Mouse (Mus musculus) hindbrain, embryonic 11.5 days (tissue): Measurements from ENCODE around the gene Colgalt1. TPM values are rescaled to one million over a fixed set of nuclear protein-coding genes. Genes with fewer than 3 reads are reported as not detected.
A peak's percentile ranks its signal among the peaks of the same experiment; 100 is the strongest.

Experiments
- ATAC-seq: fragments of 200-750 bp; cut with Nextera tagmentation; 2 replicates; pipeline ENCODE4 v1.8.0; 2017; ENCODE audit warnings: mild to moderate bottlenecking, moderate TSS enrichment, moderate library complexity; ENCODE audit not compliant: low FRiP score
- DNase-seq: peaks from one replicate; pipeline ENCODE4 v3.0.0-alpha.2; 2015; ENCODE audit warnings: low spot score
- H3K27ac ChIP-seq: fragments of 300-500 bp; sonication (generic); 2 replicates; pipeline ENCODE4 v1.5.1; 2014; ENCODE audit warnings: mild to moderate bottlenecking, low read depth, low read length
- H3K27me3 ChIP-seq: fragments of 300-500 bp; sonication (generic); 2 replicates; pipeline ENCODE4 v1.6.1; 2014; ENCODE audit warnings: mild to moderate bottlenecking, low read length, moderate library complexity, mixed read lengths; ENCODE audit not compliant: control insufficient read depth, insufficient read depth
- H3K36me3 ChIP-seq: fragments of 300-500 bp; sonication (generic); 2 replicates; pipeline ENCODE4 v1.6.1; 2014; ENCODE audit warnings: mild to moderate bottlenecking, low read length, moderate library complexity, mixed read lengths; ENCODE audit not compliant: control insufficient read depth, insufficient read depth
- H3K4me1 ChIP-seq: fragments of 300-500 bp; sonication (generic); replicated peaks from 2 replicates; pipeline ENCODE4 v1.6.1; 2014; ENCODE audit warnings: low read length, mixed read lengths; ENCODE audit not compliant: control insufficient read depth, insufficient read depth
- H3K4me2 ChIP-seq: fragments of 300-500 bp; sonication (generic); replicated peaks from 2 replicates; pipeline ENCODE4 v1.6.1; 2014; ENCODE audit warnings: mild to moderate bottlenecking, low read depth, low read length
- H3K4me3 ChIP-seq: fragments of 300-500 bp; sonication (generic); 2 replicates; pipeline ENCODE4 v1.5.1; 2014; ENCODE audit warnings: low read depth, low read length
- H3K9ac ChIP-seq: fragments of 300-500 bp; sonication (generic); 2 replicates; pipeline ENCODE4 v1.6.1; 2014; ENCODE audit warnings: low read depth, low read length
- H3K9me3 ChIP-seq: fragments of 300-500 bp; sonication (generic); 2 replicates; pipeline ENCODE4 v1.6.1; 2016; ENCODE audit warnings: low read length; ENCODE audit not compliant: control insufficient read depth
- WGBS: fragments of 180-500 bp; shearing (Covaris S2); extraction: QIAGEN DNeasy Blood & Tissue Kit; methylation state at CpG from one replicate; pipeline ENCODE4 v1.1.7; 2014; 5-methylcytosine and 5-hydroxymethylcytosine counted together
- polyA plus RNA-seq: library from polyadenylated mRNA; unstranded; fragments of >200 nt; fragmentation: Nextera tagmentation; extraction: Ambion mirVana; gene quantifications from 2 replicates; pipeline ENCODE4 v1.2.1, GENCODE M21; 2014

Gene Colgalt1
- polyA plus RNA-seq, 1 experiment from 2014 or later = 41.3 TPM

DNA sequence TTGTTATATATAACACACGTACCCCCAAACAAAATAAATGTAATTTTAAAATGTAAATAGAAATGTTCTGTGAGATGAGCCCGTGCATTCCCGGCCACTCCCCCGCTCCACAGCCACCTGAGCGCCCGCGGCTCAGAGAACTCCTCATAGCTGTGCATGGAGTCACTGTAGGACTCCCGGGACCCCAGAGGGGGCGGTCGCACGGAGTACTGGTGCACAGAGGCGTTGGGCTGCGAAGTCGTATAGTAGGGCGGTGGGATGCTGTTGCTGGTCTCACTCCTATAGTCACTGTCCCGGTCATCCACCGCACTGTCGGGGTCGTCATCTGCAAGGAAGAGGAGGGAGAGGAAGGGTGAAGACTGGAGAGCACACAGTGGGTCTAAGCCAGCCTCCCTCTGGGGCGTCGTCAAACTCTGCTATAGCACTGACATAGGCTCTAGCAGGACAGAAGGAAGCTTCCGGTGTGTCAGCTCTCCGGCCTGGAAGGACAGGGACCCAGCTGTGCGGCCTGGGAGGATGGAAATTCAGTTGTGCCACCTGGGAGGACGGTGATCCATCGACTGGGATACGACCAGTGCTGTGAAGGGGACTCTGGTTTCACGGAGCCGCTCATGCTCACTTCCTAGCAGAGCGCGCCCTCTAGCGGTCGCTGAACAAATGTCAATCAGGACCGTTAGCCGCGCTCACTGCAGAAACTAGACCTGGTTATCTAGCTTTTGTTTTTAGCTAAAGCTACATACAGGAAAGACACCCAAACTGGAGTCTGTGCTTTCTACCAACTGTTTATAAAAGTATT, 49.7 kb downstream of the Colgalt1 start:
- Histone ChIP-seq H3K27ac (no peak overlapping the region), H3K36me3 (no peaks in the 10 kb centered on the region), H3K9me3 (no peaks in the 10 kb centered on the region), H3K4me2 (no peak overlapping the region), H3K27me3 (peaks cover 48% of the 10 kb centered on the region), H3K4me1 (no peaks in the 10 kb centered on the region; the same call in 1 of the 2 replicates), H3K9ac (no peak overlapping the region), H3K4me3 (no peak overlapping the region)
- 8% methylated on average over 36 of the region's 36 CpGs for WGBS
- DNase-seq (peak; percentile 94), ATAC-seq (peak; percentile 47)

DNA sequence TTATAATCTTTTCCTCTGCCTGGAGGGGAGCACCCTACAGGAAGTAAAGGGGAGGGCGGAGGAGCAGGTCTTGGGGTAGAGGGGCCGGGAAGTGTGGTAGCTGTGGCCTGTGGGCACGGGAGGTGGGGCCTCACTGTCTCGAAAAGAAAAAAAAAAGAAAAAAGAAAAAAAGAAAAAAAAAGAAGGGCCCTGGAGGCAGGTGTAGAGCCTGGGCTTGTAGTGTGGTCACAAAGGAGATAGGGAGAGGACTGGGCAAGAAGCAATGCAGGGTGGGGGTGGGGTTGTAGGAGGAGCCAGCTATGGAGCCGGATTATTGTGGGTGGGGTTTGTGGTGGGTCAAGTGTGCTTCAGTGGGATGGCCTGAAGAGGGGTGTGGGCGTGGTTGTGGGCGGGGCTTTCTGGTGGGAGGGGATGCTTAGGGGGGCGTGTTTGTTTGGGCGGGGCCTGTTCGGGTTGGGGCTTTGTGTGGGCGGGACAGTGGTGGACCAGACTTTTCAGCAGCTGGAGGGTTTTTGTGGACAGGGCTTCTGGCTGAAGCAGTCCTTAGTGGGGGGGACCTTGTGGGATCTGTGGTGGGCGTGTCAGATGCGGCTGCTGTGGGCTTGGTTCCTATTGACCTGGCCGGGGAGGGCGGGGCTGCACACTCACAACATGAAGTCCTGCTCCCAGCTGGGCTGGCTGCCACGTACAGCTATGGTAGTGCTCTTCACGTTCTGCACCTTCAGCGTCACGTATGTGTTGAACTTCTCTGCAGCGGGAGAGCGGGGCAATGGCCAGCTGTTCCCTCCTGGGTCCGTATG, 54.7 kb downstream of the Colgalt1 start:
- WGBS = 4% methylated on average over 21 of the region's 22 CpGs
- peak overlapping the region; percentile 7; the same call in 1 of the 2 replicates for H3K9ac ChIP-seq
- H3K27me3 ChIP-seq = peaks cover 19% of the 10 kb centered on the region
- no peaks in the 10 kb centered on the region for H3K36me3 ChIP-seq
- no peaks in the 10 kb centered on the region for H3K9me3 ChIP-seq
- peak overlapping the region; percentile 28 for H3K4me2 ChIP-seq
- ATAC-seq (peak; percentile 78), DNase-seq (peak; percentile 86)
- peaks cover 11% of the 10 kb centered on the region for H3K4me1 ChIP-seq
- H3K27ac ChIP-seq = no peak overlapping the region
- H3K4me3 ChIP-seq = no peak overlapping the region; the same call in 1 of the 2 replicates

DNA sequence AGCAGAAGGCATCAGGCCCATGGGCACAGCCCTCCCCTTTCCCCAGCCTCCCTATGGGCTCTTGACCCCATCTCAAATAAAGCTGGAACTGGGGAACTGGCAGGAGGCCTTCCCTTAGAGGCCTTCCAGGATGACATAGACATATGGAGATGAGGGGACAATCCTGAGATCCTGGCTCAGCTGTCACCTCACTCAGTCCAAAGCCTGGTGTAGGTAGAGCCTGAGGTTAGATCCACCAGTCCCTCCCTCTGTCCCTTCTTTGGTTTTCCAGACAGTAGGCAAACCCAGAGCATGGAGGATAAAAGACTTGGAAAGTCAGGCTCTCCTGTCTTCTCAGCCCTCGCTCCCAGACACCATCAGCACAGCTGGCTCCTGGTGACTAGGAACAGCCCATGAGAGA, 56.1 kb downstream of the Colgalt1 start:
- H3K9ac ChIP-seq = no peak overlapping the region

DNA sequence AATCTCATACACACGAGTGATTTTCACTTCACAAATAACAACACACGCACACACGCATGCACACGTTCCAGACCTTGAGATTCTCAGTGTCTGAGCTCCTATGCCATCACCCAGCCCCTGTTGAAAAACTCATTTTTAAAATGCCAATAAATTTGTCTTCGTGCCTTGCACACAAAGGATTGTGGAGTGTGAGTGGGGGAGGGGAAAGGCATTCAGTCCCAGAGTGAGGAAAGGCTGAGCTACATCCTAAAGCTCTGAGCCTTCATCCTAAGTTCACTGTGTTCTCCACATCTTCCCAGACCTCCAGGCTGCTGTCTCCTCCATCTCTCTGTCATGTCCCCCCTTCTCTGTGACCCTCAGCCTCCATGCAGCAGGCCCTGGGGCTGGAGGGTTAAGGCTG, 56.5 kb downstream of the Colgalt1 start:
- Histone ChIP-seq H3K4me2 (no peak overlapping the region), H3K27me3 (peaks cover 15% of the 10 kb centered on the region), H3K9me3 (no peaks in the 10 kb centered on the region), H3K27ac (peak overlapping the region; percentile 69), H3K4me3 (no peak overlapping the region), H3K36me3 (no peaks in the 10 kb centered on the region), H3K9ac (no peak overlapping the region), H3K4me1 (peaks cover 11% of the 10 kb centered on the region)
- ATAC-seq = no peak
- WGBS = 48% methylated on average over 5 of the region's 5 CpGs
- DNase-seq = peak; percentile 47

More for the DNA sequence above, 56.1 kb downstream of the Colgalt1 start:
- Histone ChIP-seq H3K4me1 (peaks cover 11% of the 10 kb centered on the region), H3K4me2 (no peak overlapping the region), H3K27ac (peak overlapping the region; percentile 69; the same call in 1 of the 2 replicates), H3K36me3 (no peaks in the 10 kb centered on the region), H3K27me3 (peaks cover 16% of the 10 kb centered on the region), H3K9me3 (no peaks in the 10 kb centered on the region), H3K4me3 (no peak overlapping the region)
- 38% methylated on average over 1 of the region's 1 CpGs for WGBS
- DNase-seq = no peak
- ATAC-seq = no peak

DNA sequence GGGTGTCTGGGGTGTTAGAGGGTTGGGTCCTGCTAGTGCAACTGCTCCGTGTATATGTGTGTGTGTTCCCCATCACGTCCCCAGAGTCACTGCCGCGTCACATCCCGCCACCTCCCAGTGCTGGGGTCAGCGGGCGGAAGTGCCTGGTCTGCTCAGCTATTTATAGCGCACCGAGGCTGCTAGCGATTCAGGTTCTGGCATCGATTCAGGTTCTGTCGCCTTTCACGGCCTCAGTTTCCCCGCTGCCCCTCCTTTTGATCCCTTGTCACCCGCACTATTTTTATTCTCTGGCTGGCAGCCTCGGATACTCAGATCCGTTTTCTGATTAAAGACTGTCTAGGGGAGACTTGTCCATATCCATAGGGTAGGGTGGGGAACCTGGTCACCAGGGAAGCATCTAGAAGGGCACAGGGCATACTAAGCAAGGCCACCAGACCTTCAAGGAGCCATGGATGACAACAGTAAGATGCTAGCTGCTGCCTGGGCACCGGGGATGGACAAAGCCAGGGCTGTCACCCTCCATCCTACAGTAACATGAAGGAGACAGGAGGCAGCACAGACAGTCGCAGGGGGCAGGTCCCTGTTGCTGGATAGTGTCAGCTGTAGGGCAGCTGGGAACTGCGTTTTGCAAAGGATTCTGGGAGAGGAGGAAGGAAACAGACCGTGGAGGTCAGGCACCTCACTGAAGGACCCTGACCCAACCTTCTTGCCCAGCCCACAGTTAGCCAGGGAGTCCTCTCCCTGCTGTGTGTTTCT, 57.6 kb downstream of the Colgalt1 start:
- Histone ChIP-seq H3K36me3 (no peaks in the 10 kb centered on the region), H3K27ac (peak overlapping the region; percentile 69; the same call in 1 of the 2 replicates), H3K27me3 (peaks cover 12% of the 10 kb centered on the region), H3K4me3 (no peak overlapping the region), H3K9ac (peak overlapping the region; percentile 31; the same call in 1 of the 2 replicates), H3K4me2 (peak overlapping the region; percentile 31), H3K4me1 (peaks cover 11% of the 10 kb centered on the region), H3K9me3 (no peaks in the 10 kb centered on the region)
- whole genome bisulfite sequencing = 3% methylated on average over 21 of the region's 21 CpGs
- DNase-seq (peak; percentile 49), ATAC-seq (no peak)

DNA sequence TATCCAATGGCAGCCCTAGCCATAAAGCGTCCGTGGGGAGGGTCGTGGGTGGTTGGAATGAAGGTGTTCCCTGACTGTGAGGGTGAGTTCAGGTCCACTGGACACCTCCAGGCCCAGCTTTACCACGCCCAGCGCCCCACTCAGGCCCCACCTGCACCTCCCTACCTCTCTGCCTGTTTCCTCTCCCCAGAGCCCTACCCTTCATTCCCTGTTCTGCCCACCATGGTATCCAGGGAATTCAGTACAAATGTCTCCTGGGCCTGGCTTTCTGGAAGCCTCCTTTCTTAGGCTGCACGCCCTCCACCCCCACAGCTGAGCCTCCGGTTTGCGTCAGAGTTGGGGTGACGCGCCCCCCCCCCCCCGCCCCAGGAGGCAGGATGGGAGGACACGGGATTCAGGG, 59.4 kb downstream of the Colgalt1 start:
- peaks cover 11% of the 10 kb centered on the region for H3K4me1 ChIP-seq

DNA sequence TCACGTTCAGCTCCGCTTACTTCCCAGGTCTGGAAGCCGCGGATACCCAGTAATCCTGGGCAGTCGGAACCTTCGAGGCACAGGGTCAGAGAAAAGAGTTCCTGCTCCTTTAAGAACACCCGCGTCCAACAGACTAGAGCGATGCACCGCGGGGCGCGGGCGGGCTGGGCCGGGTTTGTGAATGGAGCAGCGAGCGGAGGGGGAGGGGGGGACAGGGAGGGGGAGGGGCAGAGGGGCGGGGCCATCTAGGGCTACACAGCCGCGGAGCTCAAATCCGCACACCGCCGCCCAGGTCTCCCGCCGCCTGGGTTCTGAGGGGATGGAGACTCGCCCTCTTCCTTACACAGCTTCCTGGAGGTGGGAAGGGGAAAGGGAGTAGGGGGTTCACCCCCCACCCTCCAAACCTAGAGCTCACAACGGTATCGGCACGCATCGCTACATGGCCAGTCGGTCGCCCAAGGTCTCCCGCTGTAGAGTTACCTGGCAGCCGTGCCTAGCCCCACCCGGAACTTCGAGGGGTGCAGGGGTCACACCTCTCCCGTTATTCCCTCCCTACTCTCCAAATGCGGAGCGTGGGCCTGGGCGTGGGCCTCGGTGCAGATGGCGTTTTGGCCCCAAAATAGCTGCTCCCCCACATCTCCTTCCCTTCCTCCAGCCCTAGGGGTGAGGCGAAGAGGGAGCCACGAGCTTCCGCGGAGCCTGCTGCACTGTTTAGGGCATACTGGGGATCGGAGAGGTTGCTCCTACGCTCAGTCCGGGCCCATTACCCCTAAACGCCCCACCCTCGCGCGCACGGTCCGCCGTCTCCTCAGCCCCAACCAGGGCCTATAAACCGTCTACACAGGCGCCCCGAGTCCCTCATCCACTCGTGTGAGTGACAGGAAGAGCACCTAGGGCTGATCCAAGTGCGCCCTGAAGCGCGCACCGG, 60.1 kb downstream of the Colgalt1 start:
- ATAC-seq = peak; percentile 66
- peaks cover 11% of the 10 kb centered on the region for H3K4me1 ChIP-seq
- under 1% methylated on average over 53 of the region's 64 CpGs for WGBS

More for the DNA sequence above, 59.4 kb downstream of the Colgalt1 start:
- H3K4me2 ChIP-seq = peak overlapping the region; percentile 94
- ATAC-seq (peak; percentile 4; the same call in 1 of the 2 replicates), DNase-seq (no peak)
- H3K9me3 ChIP-seq = no peaks in the 10 kb centered on the region
- WGBS = 24% methylated on average over 4 of the region's 12 CpGs
- H3K36me3 ChIP-seq = no peaks in the 10 kb centered on the region
- peak overlapping the region; percentile 40; the same call in 1 of the 2 replicates for H3K9ac ChIP-seq
- H3K27ac ChIP-seq = peak overlapping the region; percentile 17
- peaks cover 11% of the 10 kb centered on the region for H3K27me3 ChIP-seq
- H3K4me3 ChIP-seq = peak overlapping the region; percentile 77

More for the DNA sequence above, 60.1 kb downstream of the Colgalt1 start:
- Histone ChIP-seq H3K27me3 (peaks cover 18% of the 10 kb centered on the region), H3K4me3 (peak overlapping the region; percentile 77), H3K9me3 (no peaks in the 10 kb centered on the region), H3K36me3 (no peaks in the 10 kb centered on the region), H3K4me2 (peak overlapping the region; percentile 94), H3K9ac (peak overlapping the region; percentile 57), H3K27ac (peak overlapping the region; percentile 76)
- peak; percentile 85 for DNase-seq
